Mouse (Mus musculus): Measurements from ENCODE around the gene Gtf2h4.
A peak's percentile ranks its signal among the peaks of the same experiment; 100 is the strongest.

GRCm38 (mm10) chr17:35665957-35666515, 7.5 kb downstream of the Gtf2h4 start:
- peak; percentile 34 for TF ChIP-seq CTCF (IDR thresholded peaks at IDR 0.05; ENCODE audit: control insufficient read depth, insufficient read depth, insufficient read length)
- no peak for TF ChIP-seq MAX (IDR thresholded peaks at IDR 0.05)
- no peak for TF ChIP-seq CEBPB (IDR thresholded peaks at IDR 0.05; ENCODE audit: low read depth)
- no peak for TF ChIP-seq MYOD1 (IDR thresholded peaks at IDR 0.05; ENCODE audit: control insufficient read depth, insufficient read length, low read depth)
- no peak for TF ChIP-seq MYOG (IDR thresholded peaks at IDR 0.05; ENCODE audit: control insufficient read depth, extremely low read depth, insufficient read length)

All from C2C12 (cell line).